Mouse (Mus musculus) ES-Bruce4 (cell line): ENCODE data around the gene Ank2.
A peak's percentile ranks its signal among the peaks of the same experiment; 100 is the strongest.

Experiments used
- CTCF ChIP-seq: IDR thresholded peaks from one replicate; pipeline ENCODE4 v1.8.1; 2011; ENCODE audit warnings: low read depth, low read length
- EP300 ChIP-seq: IDR thresholded peaks from 2 replicates; pipeline ENCODE4 v1.6.1; 2011; ENCODE audit warnings: low read depth, low read length; ENCODE audit not compliant: insufficient read depth

- TF ChIP-seq EP300 (no peak), CTCF (peak; percentile 75)
These were observed 53.0 kb downstream of the Ank2 start for GRCm38 (mm10) chr3:127446173-127446572.
